Mouse (Mus musculus): ENCODE measurements around the gene Zfp963. TPM values are rescaled to one million over a fixed set of nuclear protein-coding genes. Genes with fewer than 3 reads are reported as not detected.

Gene Zfp963
- 15.6 TPM for polyA plus RNA-seq (2014; fragmentation: Illumina TruSeq; extraction: RNeasy Lipid Tissue Mini Kit (QIAGEN cat#74804); ENCODE audit: low replicate concordance)

GRCm38 (mm10) chr8:69749544-69750454 lies at the start of gene Zfp963:
Gene Zfp963 (minus strand): TSS chr8:69749970.

GRCm38 (mm10) chr8:69790773-69791367 lies 41.1 kb upstream of the Zfp963 start, which contains the start of the genes Atp13a1 and Zfp866:
Gene Atp13a1 (plus strand): TSS chr8:69791163.
Gene Zfp866 (minus strand): TSS chr8:69791178.

GRCm38 (mm10) chr8:69774503-69775148 lies 24.9 kb upstream of the Zfp963 start, which contains the start of gene Gm20422:
Gene Gm20422 (minus strand): TSS chr8:69774886.

GRCm38 (mm10) chr8:69710624-69711023 lies 39.1 kb downstream of the Zfp963 start, which contains the start of gene Zfp869:
Gene Zfp869 (minus strand): TSS chr8:69710724.

Other genes starting within 250 kb of the Zfp963 start
- not detected for gene Gm7697, start 227.0 kb downstream of the Zfp963 start, polyA plus RNA-seq (2014; fragmentation: Illumina TruSeq; extraction: RNeasy Lipid Tissue Mini Kit (QIAGEN cat#74804); ENCODE audit: low replicate concordance)
- 51.5 TPM for gene Zfp868, start 124.4 kb downstream of the Zfp963 start, polyA plus RNA-seq (2014; fragmentation: Illumina TruSeq; extraction: RNeasy Lipid Tissue Mini Kit (QIAGEN cat#74804); ENCODE audit: low replicate concordance)
- 4.9 TPM for gene Zfp964, start 95.5 kb downstream of the Zfp963 start, polyA plus RNA-seq (2014; fragmentation: Illumina TruSeq; extraction: RNeasy Lipid Tissue Mini Kit (QIAGEN cat#74804); ENCODE audit: low replicate concordance)
- 53.1 TPM for gene Zfp869, start 39.2 kb downstream of the Zfp963 start, polyA plus RNA-seq (2014; fragmentation: Illumina TruSeq; extraction: RNeasy Lipid Tissue Mini Kit (QIAGEN cat#74804); ENCODE audit: low replicate concordance)
- 1.3 TPM for gene Gm20422, start 24.9 kb upstream of the Zfp963 start, polyA plus RNA-seq (2014; fragmentation: Illumina TruSeq; extraction: RNeasy Lipid Tissue Mini Kit (QIAGEN cat#74804); ENCODE audit: low replicate concordance)
- gene Atp13a1, start 41.2 kb upstream of the Zfp963 start, polyA plus RNA-seq (2014; fragmentation: Illumina TruSeq; extraction: RNeasy Lipid Tissue Mini Kit (QIAGEN cat#74804); ENCODE audit: low replicate concordance) = 0.78 TPM
- gene Zfp866, start 41.2 kb upstream of the Zfp963 start, polyA plus RNA-seq (2014; fragmentation: Illumina TruSeq; extraction: RNeasy Lipid Tissue Mini Kit (QIAGEN cat#74804); ENCODE audit: low replicate concordance) = 28.8 TPM
- 6.5 TPM for gene Gmip, start 58.7 kb upstream of the Zfp963 start, polyA plus RNA-seq (2014; fragmentation: Illumina TruSeq; extraction: RNeasy Lipid Tissue Mini Kit (QIAGEN cat#74804); ENCODE audit: low replicate concordance)
- 0.85 TPM for gene Lpar2, start 72.5 kb upstream of the Zfp963 start, polyA plus RNA-seq (2014; fragmentation: Illumina TruSeq; extraction: RNeasy Lipid Tissue Mini Kit (QIAGEN cat#74804); ENCODE audit: low replicate concordance)
- gene Pbx4, start 82.5 kb upstream of the Zfp963 start, polyA plus RNA-seq (2014; fragmentation: Illumina TruSeq; extraction: RNeasy Lipid Tissue Mini Kit (QIAGEN cat#74804); ENCODE audit: low replicate concordance) = 1.4 TPM
- gene Cilp2, start 137.7 kb upstream of the Zfp963 start, polyA plus RNA-seq (2014; fragmentation: Illumina TruSeq; extraction: RNeasy Lipid Tissue Mini Kit (QIAGEN cat#74804); ENCODE audit: low replicate concordance) = not detected
- gene Tssk6, start 152.2 kb upstream of the Zfp963 start, polyA plus RNA-seq (2014; fragmentation: Illumina TruSeq; extraction: RNeasy Lipid Tissue Mini Kit (QIAGEN cat#74804); ENCODE audit: low replicate concordance) = not detected
- gene Ndufa13, start 152.6 kb upstream of the Zfp963 start, polyA plus RNA-seq (2014; fragmentation: Illumina TruSeq; extraction: RNeasy Lipid Tissue Mini Kit (QIAGEN cat#74804); ENCODE audit: low replicate concordance) = not detected
- not detected for gene Yjefn3, start 152.7 kb upstream of the Zfp963 start, polyA plus RNA-seq (2014; fragmentation: Illumina TruSeq; extraction: RNeasy Lipid Tissue Mini Kit (QIAGEN cat#74804); ENCODE audit: low replicate concordance)
- gene Gatad2a, start 246.4 kb upstream of the Zfp963 start, polyA plus RNA-seq (2014; fragmentation: Illumina TruSeq; extraction: RNeasy Lipid Tissue Mini Kit (QIAGEN cat#74804); ENCODE audit: low replicate concordance) = 5.5 TPM

Data from small intestine, adult 10 weeks (tissue).